Mouse (Mus musculus) myocyte (in vitro differentiated cells): ENCODE measurements around the gene Herpud1.
A peak's percentile ranks its signal among the peaks of the same experiment; 100 is the strongest.
"Not testable (repeated sequence)": the region's sequence is repeated elsewhere in the genome, so short reads cannot be mapped to it uniquely, and the experiment has no call there.

Experiments
- CEBPB ChIP-seq: IDR thresholded peaks from 2 replicates; pipeline ENCODE4 v1.6.1; 2011; ENCODE audit warnings: mild to moderate bottlenecking, moderate library complexity; ENCODE audit not compliant: poor library complexity, insufficient read depth, severe bottlenecking
- E2F4 ChIP-seq: IDR thresholded peaks from one replicate; pipeline ENCODE4 v1.6.1; 2011; ENCODE audit warnings: mild to moderate bottlenecking, control low read depth, moderate library complexity; ENCODE audit not compliant: insufficient read depth
- MAX ChIP-seq: IDR thresholded peaks from one replicate; pipeline ENCODE4 v1.6.1; 2011; ENCODE audit warnings: low read depth, mild to moderate bottlenecking, control low read depth
- POLR2A ChIP-seq: IDR thresholded peaks from one replicate; pipeline ENCODE4 v1.6.1; 2011; ENCODE audit warnings: low read depth, mild to moderate bottlenecking, control low read depth, moderate library complexity; ENCODE audit not compliant: insufficient read length
- POLR2AphosphoS2 ChIP-seq: IDR thresholded peaks from one replicate; pipeline ENCODE4 v1.6.1; 2011; ENCODE audit warnings: low read depth, control low read depth; ENCODE audit not compliant: insufficient read length
- SRF ChIP-seq: IDR thresholded peaks from one replicate; pipeline ENCODE4 v1.6.1; 2011; ENCODE audit warnings: low read depth; ENCODE audit not compliant: control insufficient read depth, insufficient read length
- TCF12 ChIP-seq: IDR thresholded peaks from one replicate; pipeline ENCODE4 v1.6.1; 2011; ENCODE audit warnings: mild to moderate bottlenecking, control low read depth; ENCODE audit not compliant: poor library complexity, insufficient read depth, severe bottlenecking
- TCF3 ChIP-seq: IDR thresholded peaks from one replicate; pipeline ENCODE4 v1.6.1; 2011; ENCODE audit warnings: low read depth, control low read depth; ENCODE audit not compliant: insufficient read length
- USF1 ChIP-seq: IDR thresholded peaks from one replicate; pipeline ENCODE4 v1.6.1; 2011; ENCODE audit warnings: low read depth, mild to moderate bottlenecking, control low read depth, moderate library complexity

DNA sequence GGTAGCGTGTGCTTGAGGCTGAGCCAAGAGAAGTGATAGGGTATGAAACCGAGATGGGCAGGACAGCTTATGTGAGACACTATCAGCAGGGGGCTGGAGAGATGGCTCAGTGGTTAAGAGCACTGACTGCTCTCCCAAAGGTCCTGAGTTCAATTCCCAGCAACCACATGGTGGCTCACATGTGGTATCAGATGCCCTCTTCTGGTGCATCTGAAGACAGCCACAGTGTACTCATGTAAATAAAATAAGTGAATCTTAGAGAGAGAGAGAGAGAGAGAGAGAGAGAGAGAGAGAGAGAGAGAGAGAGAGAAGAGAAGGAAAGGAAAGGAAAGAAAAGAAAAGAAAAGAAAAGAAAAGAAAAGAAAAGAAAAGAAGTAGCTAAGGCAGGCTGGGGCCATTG, 13.7 kb downstream of the Herpud1 start:
- not testable (repeated sequence) for TF ChIP-seq POLR2A, TCF3, SRF, MAX, CEBPB, USF1, TCF12, E2F4
- TF ChIP-seq POLR2AphosphoS2: peak; percentile 45
